Mouse (Mus musculus): ENCODE measurements around the gene Pi4kb. TPM values are rescaled to one million over a fixed set of nuclear protein-coding genes. Genes with fewer than 3 reads are reported as not detected.

Pi4kb gene
- total and polyA plus RNA-seq, 3 experiments, result 24.0 to 39.2 (median 30.7) TPM

DNA sequence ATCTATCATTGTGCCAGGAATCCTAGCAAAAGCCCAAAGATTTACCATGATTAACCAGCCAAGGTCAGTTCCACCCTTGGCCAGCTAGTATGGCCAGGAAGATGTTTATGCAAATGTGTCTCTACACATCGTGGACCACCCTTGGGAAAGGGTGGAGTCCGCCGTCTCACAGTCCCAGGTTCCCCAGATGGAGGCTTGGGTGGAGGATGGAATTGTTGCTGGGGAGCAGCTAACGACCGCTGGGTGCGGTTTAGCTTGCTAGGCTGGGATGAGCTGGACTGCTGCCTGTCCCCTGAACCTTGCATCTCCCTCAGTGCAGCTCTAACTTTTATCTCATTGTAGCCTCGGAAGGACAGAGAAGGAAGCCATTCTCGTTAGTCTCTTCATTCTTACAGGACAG lies 14.7 kb upstream of the Pi4kb start:
- Histone ChIP-seq H3K4me3 (replicated peaks in 1 of 3; ENCODE audit: low read depth in 2 of 3, low read length in 2 of 3, poor library complexity in 1 of 3) (no peak overlapping the region), H3K79me2 (replicated peaks; ENCODE audit: control insufficient read depth, extremely low read depth, insufficient read depth, poor library complexity, severe bottlenecking) (no peaks in the 10 kb centered on the region), H3K4me1 (ENCODE audit: control insufficient read depth in 1 of 2, insufficient read depth in 2 of 2) (peaks cover 5 to 64% of the 10 kb centered on the region in 2 experiments), H3K9ac (ENCODE audit: insufficient read depth, low read depth) (no peak overlapping the region), H3K4me2 (ENCODE audit: insufficient read depth, low read depth, poor library complexity, severe bottlenecking) (no peak overlapping the region), H3K9me3 (replicated peaks; ENCODE audit: low read length) (no peaks in the 10 kb centered on the region), H3K27ac (ENCODE audit: insufficient read depth, low read depth) (no peak overlapping the region), H3K27me3 (replicated peaks) (no peaks in the 10 kb centered on the region), H3K36me3 (replicated peaks in 1 of 2; ENCODE audit: control insufficient read depth in 1 of 2, insufficient read depth in 1 of 2, low read length in 1 of 2) (peaks cover 39 to 67% of the 10 kb centered on the region in 2 experiments)
- dilution Hi-C loops (cut with MboI; ENCODE audit: extremely low pct_ligation_motif_present, extremely low pct_unique_long_range_greater_than_20kb, low sequenced_read_pairs) (no loop called here), in situ Hi-C loops (cut with MboI; ENCODE audit: low pct_ligation_motif_present, low pct_unique_long_range_greater_than_20kb, low sequenced_read_pairs) (loop anchor here (5.0 kb wide), 1 partner anchor 52 kb away; no protein-coding TSS in a partner anchor)
- DNase-seq (ENCODE audit: extremely low read depth), result no peak
- TF ChIP-seq JUND (conservative IDR thresholded peaks at IDR 0.05; ENCODE audit: low read depth, low read length), result no peak
- TF ChIP-seq SMC3 (IDR thresholded peaks at IDR 0.05; ENCODE audit: low read depth, low read length), result no peak
- TF ChIP-seq USF1 (IDR thresholded peaks at IDR 0.05; ENCODE audit: low read depth, low read length), result no peak
- TF ChIP-seq SIN3A (IDR thresholded peaks at IDR 0.05; ENCODE audit: low read length), result no peak
- no peak for TF ChIP-seq MAZ (IDR thresholded peaks at IDR 0.05; ENCODE audit: low read depth, low read length)
- no peak for TF ChIP-seq NELFE (IDR thresholded peaks at IDR 0.05; ENCODE audit: low read depth, low read length)
- no peak for TF ChIP-seq ELF1 (IDR thresholded peaks at IDR 0.05; ENCODE audit: low read depth, low read length)
- TF ChIP-seq IRF4 (IDR thresholded peaks at IDR 0.05; ENCODE audit: low read depth, low read length), result no peak
- no peak for TF ChIP-seq HCFC1 (IDR thresholded peaks at IDR 0.05; ENCODE audit: low read depth, low read length)
- TF ChIP-seq JUN (IDR thresholded peaks at IDR 0.05; ENCODE audit: insufficient read depth, low read depth, low read length), result no peak
- TF ChIP-seq CTCF (conservative IDR thresholded peaks at IDR 0.05 in 1 of 2, IDR thresholded peaks at IDR 0.05 in 1 of 2; ENCODE audit: low read depth in 2 of 2, low read length in 2 of 2), result no peak

DNA sequence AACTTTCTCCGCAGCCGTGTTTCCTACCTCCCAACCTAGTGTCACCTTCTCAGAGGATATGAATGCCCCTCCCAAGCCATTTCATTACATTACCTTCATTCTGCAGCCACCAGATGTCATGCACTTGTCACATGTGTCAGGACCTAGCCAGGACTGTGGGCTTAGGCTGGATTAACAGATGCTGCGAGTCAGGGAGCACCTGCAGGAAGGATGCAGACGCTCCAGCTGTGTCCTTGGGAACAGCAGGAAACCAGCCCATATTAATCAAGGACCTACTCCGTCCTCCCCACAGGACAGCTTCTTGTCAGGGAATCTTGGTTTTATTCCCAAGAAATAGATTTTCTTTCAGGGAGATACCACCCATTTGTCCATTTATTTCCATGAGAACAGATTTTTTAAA lies 14.2 kb upstream of the Pi4kb start:
- TF ChIP-seq MAFK (IDR thresholded peaks at IDR 0.05; ENCODE audit: insufficient replicate concordance, low read length), result no peak
- no peak for TF ChIP-seq TBP (conservative IDR thresholded peaks at IDR 0.05; ENCODE audit: low read depth, low read length)
- TF ChIP-seq JUND (conservative IDR thresholded peaks at IDR 0.05; ENCODE audit: low read depth, low read length), result no peak
- no peak for TF ChIP-seq POLR2A (IDR thresholded peaks at IDR 0.05; ENCODE audit: low read depth, low read length)
- no peak for TF ChIP-seq ZKSCAN1 (IDR thresholded peaks at IDR 0.05; ENCODE audit: borderline replicate concordance, low read depth, low read length)
- TF ChIP-seq ZMIZ1 (IDR thresholded peaks at IDR 0.05; ENCODE audit: low read depth, low read length), result no peak
- TF ChIP-seq RAD21 (IDR thresholded peaks at IDR 0.05; ENCODE audit: low read depth, low read length), result no peak
- TF ChIP-seq ZC3H11A (IDR thresholded peaks at IDR 0.05; ENCODE audit: low read depth, low read length), result no peak
- TF ChIP-seq USF2 (conservative IDR thresholded peaks at IDR 0.05; ENCODE audit: low read depth, low read length), result no peak
- TF ChIP-seq CHD2 (IDR thresholded peaks at IDR 0.05; ENCODE audit: low read length), result no peak
- no peak for TF ChIP-seq MAZ (IDR thresholded peaks at IDR 0.05; ENCODE audit: low read depth, low read length)
- no peak for TF ChIP-seq HCFC1 (IDR thresholded peaks at IDR 0.05; ENCODE audit: low read depth, low read length)
- TF ChIP-seq E2F4 (IDR thresholded peaks at IDR 0.05; ENCODE audit: insufficient replicate concordance, low read depth, low read length), result no peak
- TF ChIP-seq MEF2A (IDR thresholded peaks at IDR 0.05; ENCODE audit: borderline replicate concordance, low read depth, low read length), result no peak
- no peak for TF ChIP-seq JUN (IDR thresholded peaks at IDR 0.05; ENCODE audit: insufficient read depth, low read depth, low read length)
- TF ChIP-seq MAX (IDR thresholded peaks at IDR 0.05; ENCODE audit: low read length), result no peak
- Histone ChIP-seq H3K79me2 (replicated peaks; ENCODE audit: control insufficient read depth, extremely low read depth, insufficient read depth, poor library complexity, severe bottlenecking) (no peaks in the 10 kb centered on the region), H3K9ac (ENCODE audit: insufficient read depth, low read depth) (no peak overlapping the region), H3K27ac (ENCODE audit: insufficient read depth, low read depth) (no peak overlapping the region), H3K36me3 (replicated peaks in 1 of 2; ENCODE audit: control insufficient read depth in 1 of 2, insufficient read depth in 1 of 2, low read length in 1 of 2) (peaks cover 36 to 63% of the 10 kb centered on the region in 2 experiments), H3K4me3 (replicated peaks in 1 of 3; ENCODE audit: low read depth in 2 of 3, low read length in 2 of 3, poor library complexity in 1 of 3) (no peak overlapping the region), H3K27me3 (replicated peaks) (no peaks in the 10 kb centered on the region), H3K9me3 (replicated peaks; ENCODE audit: low read length) (no peaks in the 10 kb centered on the region), H3K4me1 (ENCODE audit: control insufficient read depth in 1 of 2, insufficient read depth in 2 of 2) (peaks cover 1 to 64% of the 10 kb centered on the region in 2 experiments), H3K4me2 (ENCODE audit: insufficient read depth, low read depth, poor library complexity, severe bottlenecking) (no peak overlapping the region)
- dilution Hi-C loops (cut with MboI; ENCODE audit: extremely low pct_ligation_motif_present, extremely low pct_unique_long_range_greater_than_20kb, low sequenced_read_pairs) (no loop called here), in situ Hi-C loops (cut with MboI; ENCODE audit: low pct_ligation_motif_present, low pct_unique_long_range_greater_than_20kb, low sequenced_read_pairs) (no loop called here)
- DNase-seq (ENCODE audit: extremely low read depth), result no peak

Data from CH12.LX (cell line).